Mouse (Mus musculus) lung, adult 2 months (tissue): Measurements from ENCODE around the gene Matn3. TPM values are rescaled to one million over a fixed set of nuclear protein-coding genes. Genes with fewer than 3 reads are reported as not detected.
A peak's percentile ranks its signal among the peaks of the same experiment; 100 is the strongest.

Experiments used
- DNase-seq: peaks from one replicate; pipeline ENCODE4 v3.0.0; 2022
- H3K4me1 ChIP-seq: fragments of 200-500 bp; 2 replicates; pipeline ENCODE4 v1.6.1; 2011; ENCODE audit warnings: low read length; ENCODE audit not compliant: control insufficient read depth, insufficient read depth
- H3K4me3 ChIP-seq: fragments of 200-500 bp; replicated peaks from 2 replicates; pipeline ENCODE3; 2011; ENCODE audit warnings: low read depth, mild to moderate bottlenecking, control low read depth, low read length; ENCODE audit errors: extremely low read depth
- CTCF ChIP-seq: fragments of 200-500 bp; IDR thresholded peaks from 2 replicates; pipeline ENCODE4 v1.5.1; 2011; ENCODE audit warnings: mild to moderate bottlenecking, low read length, control low read depth; ENCODE audit not compliant: insufficient read depth
- POLR2A ChIP-seq: fragments of 200-500 bp; IDR thresholded peaks from 2 replicates; pipeline ENCODE4 v1.6.1; 2011; ENCODE audit warnings: low read depth, mild to moderate bottlenecking, control low read depth, low read length, borderline replicate concordance; ENCODE audit errors: extremely low read depth
- WGBS: fragments of 180-500 bp; shearing (Covaris S2); methylation state at CpG from one replicate; pipeline ENCODE4 v1.1.7; 2018; 5-methylcytosine and 5-hydroxymethylcytosine counted together
- polyA plus RNA-seq: library from polyadenylated mRNA; depleted of rRNA; stranded (reverse); fragments of >200 nt; gene quantifications from 2 replicates; pipeline ENCODE4 v1.2.3, GENCODE M21; 2012

The Matn3 gene
- polyA plus RNA-seq, 1 experiment, result 0.07 TPM

DNA sequence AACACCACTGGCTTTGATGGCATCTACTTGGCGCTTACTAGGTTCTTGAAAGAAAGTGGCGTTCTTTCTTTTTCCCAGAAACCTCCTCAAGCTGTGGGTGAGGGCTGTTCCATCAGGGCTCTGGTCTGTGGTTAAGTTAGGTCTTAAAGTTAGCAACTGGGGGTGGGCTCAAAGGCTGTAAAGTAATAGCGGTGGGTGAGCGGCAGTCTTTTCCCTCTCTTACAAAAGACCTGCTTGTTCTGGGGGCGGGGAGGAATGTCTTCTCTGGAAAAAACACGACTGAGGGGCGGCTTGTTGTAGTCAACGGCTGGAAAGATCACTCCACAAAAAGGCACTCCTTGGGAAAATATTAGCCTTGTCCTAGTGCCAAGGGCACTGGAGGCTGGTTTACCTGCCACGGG lies 6.4 kb downstream of the Matn3 start:
- WGBS, result 65% methylated on average over 9 of the region's 9 CpGs
- H3K4me3 ChIP-seq, result no peak overlapping the region
- peaks cover 2% of the 10 kb centered on the region; the same call in 1 of the 2 replicates for H3K4me1 ChIP-seq
- peak; percentile 42 for DNase-seq
- TF ChIP-seq CTCF, result no peak
- TF ChIP-seq POLR2A, result no peak

DNA sequence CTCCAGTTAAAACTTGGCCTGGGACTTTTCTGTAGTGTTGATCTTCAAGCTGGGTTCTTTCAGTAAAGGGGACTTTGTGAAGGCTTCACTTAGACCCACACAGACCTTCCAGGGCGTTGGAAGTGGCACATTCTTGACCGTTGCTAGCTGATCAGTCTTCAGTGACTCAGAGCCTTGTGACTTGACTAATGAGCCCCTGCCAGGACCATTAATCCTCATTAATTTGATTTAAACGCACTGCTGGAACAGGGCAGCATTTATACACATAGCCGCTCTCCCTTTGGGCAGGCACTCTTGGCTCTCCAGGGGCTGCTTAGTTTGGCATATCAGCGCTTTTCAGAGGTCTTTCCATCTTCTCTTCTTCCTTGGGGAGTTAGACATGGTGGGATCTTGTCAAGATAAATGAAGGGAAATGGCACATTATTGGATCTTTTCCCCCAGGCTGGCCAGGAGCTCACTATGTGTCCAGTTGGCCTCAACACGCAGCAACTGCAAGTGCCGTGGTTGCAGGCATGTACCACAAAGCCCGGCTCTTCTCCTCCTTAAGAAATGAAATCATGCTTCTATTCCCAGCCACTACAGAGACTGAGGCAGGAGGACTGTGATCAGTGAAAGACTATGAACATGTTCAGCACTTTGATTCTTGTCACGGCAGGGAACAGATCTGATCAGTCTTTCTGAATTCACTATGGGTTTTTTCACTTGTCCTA lies 14.0 kb downstream of the Matn3 start:
- no peaks in the 10 kb centered on the region for H3K4me1 ChIP-seq
- TF ChIP-seq POLR2A, result no peak
- no peak for TF ChIP-seq CTCF
- WGBS, result 66% methylated on average over 9 of the region's 9 CpGs
- no peak overlapping the region for H3K4me3 ChIP-seq
- DNase-seq, result no peak

DNA sequence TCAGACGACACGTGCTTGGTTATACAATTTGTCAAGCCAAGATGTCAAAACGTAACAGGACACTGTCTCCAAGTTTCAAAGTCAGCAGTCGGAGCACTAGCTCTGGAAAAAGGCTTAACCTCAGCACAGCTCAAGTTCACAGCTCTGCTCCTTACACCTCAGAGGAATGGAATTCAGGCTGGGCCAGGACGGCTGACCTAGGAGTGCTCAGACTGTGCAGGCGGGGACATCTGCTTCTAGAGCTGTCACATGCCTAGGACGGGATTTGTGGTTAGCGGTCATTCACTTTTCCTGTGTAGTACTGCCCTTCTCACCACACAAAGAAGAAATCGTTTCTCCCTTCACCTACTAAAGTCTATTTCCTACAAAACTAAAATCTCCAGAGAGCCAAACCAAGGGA lies 22.1 kb downstream of the Matn3 start:
- 10% methylated on average over 9 of the region's 9 CpGs for WGBS
- peak; percentile 47 for DNase-seq
- no peak for TF ChIP-seq CTCF
- no peak for TF ChIP-seq POLR2A
- Histone ChIP-seq H3K4me3 (no peak overlapping the region), H3K4me1 (peaks cover 4% of the 10 kb centered on the region)

DNA sequence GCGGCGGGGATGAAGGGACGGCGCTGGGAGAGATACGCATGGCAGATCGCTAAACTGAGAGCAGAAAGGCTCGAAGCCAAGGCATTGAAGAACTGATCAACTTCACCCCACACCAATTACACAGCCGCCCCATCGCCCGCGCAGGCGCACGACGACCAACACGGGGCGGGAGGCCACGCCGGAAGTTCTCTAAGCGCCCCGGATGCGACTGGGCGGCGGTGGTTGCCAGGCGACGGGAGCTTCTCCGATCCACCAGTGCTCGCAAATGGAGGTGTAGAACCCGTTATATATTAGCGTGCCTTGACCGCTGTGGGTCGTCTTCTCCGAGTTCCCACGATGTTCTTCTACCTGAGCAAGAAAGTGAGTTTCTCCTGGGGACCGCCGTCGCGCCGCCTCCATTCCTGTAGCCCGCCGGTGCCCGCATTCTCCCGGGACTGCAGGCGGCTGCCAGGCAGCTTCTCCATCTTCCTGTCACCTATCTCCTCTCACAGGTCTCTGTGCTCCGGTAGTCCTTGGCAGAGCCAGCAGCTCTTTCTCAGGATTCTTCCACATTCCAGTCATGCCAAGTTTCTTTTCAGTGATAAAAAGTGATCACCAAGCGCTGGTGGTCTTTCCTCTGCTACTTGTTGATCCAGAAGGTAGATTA lies 26.2 kb downstream of the Matn3 start, which contains the start of gene Wdr35:
TSS of gene Wdr35 (plus strand) at position 73 of the 646 bp plus-strand sequence.
- Histone ChIP-seq H3K4me3 (peak within 1 kb of the TSS; percentile 77), H3K4me1 (peaks cover 4% of the 10 kb centered on the region)
- WGBS, result under 1% methylated on average over 45 of the region's 45 CpGs
- TF ChIP-seq POLR2A, result peak; percentile 71; the same call in 1 of the 2 replicates
- TF ChIP-seq CTCF, result no peak
- peak; percentile 82 for DNase-seq

DNA sequence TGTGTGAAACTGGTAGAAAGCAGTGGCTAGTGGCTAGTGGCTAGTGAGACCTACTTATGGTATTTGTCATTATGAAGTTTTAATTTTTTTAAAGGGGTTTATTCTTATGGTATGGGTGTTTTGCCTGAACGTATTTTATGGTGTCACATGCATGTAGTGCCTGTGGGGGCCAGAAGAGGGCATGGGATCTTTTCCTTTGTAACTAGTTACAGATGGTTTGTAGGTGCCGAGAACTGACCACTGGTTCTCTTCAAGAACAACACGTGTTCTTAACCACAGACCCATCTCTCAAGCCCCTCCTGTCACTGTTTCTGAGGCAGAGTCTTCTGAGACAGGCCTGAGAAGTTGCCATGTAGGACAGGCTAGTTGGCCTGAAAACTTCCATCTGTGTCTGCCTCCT lies 27.3 kb downstream of the Matn3 start:
- peaks cover 4% of the 10 kb centered on the region for H3K4me1 ChIP-seq
- H3K4me3 ChIP-seq, result no peak overlapping the region
- WGBS, result 87% methylated on average over 3 of the region's 3 CpGs
- no peak for TF ChIP-seq POLR2A
- no peak for TF ChIP-seq CTCF
- DNase-seq, result no peak

DNA sequence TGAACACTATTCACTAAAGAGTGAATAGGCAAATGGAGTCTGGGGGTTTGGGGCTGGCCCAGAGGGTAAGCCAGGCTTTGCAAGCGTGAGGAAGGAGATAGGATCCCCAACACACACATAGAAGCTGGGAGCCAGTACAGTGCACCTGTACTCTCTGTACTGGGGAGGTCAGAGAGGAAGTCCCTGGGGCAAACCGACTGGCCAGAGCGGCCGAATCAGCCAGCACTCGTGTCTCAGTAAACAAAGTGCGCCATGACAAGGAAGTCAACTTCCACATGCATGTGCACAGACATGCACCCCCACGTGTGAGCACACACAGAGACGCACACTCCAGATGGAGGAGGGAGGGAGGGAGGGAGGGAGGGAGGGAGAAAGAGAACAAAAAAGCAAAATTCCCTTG lies 45.5 kb downstream of the Matn3 start:
- Histone ChIP-seq H3K4me1 (no peaks in the 10 kb centered on the region; the same call in 1 of the 2 replicates), H3K4me3 (no peak overlapping the region)
- no peak for TF ChIP-seq POLR2A
- 50% methylated on average over 8 of the region's 8 CpGs for WGBS
- no peak for DNase-seq

DNA sequence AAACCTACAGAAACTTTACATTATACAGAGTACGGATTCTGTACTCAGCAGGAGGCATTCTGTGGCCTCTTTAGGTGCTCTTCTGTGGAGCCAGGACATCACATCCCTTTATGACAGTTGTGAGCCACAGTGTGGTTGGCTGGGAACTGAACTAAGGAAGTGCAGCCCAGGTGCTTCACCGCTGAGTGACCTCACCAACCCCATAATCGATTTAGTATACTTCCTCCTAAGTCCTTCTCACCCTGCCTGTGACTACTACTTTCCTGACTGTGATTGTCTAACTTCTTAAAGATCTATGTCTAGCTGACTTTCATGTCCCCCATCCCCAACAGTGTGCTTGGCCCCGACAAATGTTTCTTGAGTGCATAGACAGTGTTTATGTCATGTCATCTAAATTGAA lies 50.6 kb downstream of the Matn3 start:
- DNase-seq, result no peak
- no peaks in the 10 kb centered on the region; the same call in 1 of the 2 replicates for H3K4me1 ChIP-seq
- WGBS, result 79% methylated on average over 4 of the region's 4 CpGs
- TF ChIP-seq POLR2A (no peak), CTCF (no peak)
- no peak overlapping the region for H3K4me3 ChIP-seq

DNA sequence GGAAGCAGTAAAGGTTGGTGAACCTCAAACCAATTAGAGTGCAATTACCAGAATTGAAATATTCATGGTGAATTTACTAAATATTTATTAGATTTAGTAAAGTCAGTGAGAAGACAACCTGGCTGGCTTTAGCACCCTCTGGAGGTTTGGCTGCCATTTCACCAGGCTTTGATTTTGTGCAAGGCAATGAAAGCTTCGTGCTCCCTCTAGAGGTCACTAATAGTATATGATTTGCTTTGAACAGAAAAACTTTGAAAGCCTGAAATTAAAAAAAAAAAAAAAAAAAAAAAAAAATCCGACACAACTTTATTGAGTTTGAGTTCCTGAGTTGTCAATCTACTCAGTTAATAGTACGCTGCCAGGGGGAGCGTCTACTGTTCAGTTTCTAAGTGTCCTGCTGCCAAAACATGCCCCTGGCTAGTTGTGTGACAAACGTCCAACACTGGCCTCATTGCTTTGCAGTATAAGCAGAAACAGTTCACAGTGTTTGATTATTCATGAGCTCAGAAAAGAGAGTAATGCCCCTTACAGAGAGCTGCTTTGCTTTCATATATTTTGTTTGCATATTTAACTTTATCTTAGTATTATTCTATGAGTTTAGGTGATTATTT lies 54.4 kb downstream of the Matn3 start:
- DNase-seq, result peak; percentile 20
- 9% methylated on average over 5 of the region's 5 CpGs for WGBS
- TF ChIP-seq POLR2A (no peak), CTCF (peak; percentile 70)
- no peaks in the 10 kb centered on the region for H3K4me1 ChIP-seq
- H3K4me3 ChIP-seq, result no peak overlapping the region

DNA sequence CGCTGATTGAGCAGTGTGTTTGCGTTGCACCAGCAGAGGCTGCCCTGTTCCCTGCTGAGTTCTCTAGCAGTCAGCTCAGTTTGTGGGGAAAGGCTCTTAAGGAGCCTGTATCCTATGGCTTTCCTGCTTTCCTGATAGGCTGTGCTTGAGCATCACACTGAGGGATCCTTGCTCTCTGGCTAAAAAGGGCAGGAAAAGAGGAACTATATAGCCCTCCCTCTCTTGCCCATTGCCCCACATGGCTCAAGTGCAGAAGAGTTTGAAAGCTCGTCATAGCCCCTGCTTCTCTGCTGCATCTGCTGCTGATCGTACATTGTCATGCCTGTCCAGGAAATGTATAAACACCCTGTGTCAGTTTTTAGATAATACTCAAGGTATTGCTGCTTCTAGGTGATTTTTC lies 59.4 kb downstream of the Matn3 start:
- Histone ChIP-seq H3K4me3 (no peak overlapping the region), H3K4me1 (no peaks in the 10 kb centered on the region)
- TF ChIP-seq CTCF, result no peak
- 59% methylated on average over 4 of the region's 4 CpGs for WGBS
- DNase-seq, result no peak
